In genomic region chr12:21285508-21286242, GRCm38 (mm10) we compare ENCODE assay signal across 8 mouse cellular contexts. TPM values are rescaled to one million over a fixed set of nuclear protein-coding genes. Genes with fewer than 3 reads are reported as not detected.
DNase-seq lines count a peak whose midpoint lies in the region; ATAC-seq lines count a peak whose summit lies in the region.

No protein-coding gene starts in this region.

- H3K4me3 ChIP-seq in lung, embryonic 16.5 days (ENCODE audit: low read length): peak overlapping the region; percentile 94
- H3K4me3 ChIP-seq in embryonic facial prominence, embryonic 10.5 days: peak overlapping the region; percentile 87
- peak overlapping the region; percentile 53 for H3K4me3 ChIP-seq in hindbrain, embryonic 14.5 days (replicated peaks; ENCODE audit: low read length)
- H3K4me3 ChIP-seq in midbrain, embryonic 11.5 days (ENCODE audit: low read depth, low read length): peak overlapping the region; percentile 76

- no peaks in the 10 kb centered on the region for H3K27me3 ChIP-seq in lung, embryonic 16.5 days (ENCODE audit: control insufficient read depth, insufficient read depth, low read depth, low read length)
- no peaks in the 10 kb centered on the region for H3K27me3 ChIP-seq in embryonic facial prominence, embryonic 10.5 days (replicated peaks; ENCODE audit: low read depth, poor library complexity, severe bottlenecking)
- no peaks in the 10 kb centered on the region for H3K27me3 ChIP-seq in hindbrain, embryonic 14.5 days (ENCODE audit: control insufficient read depth, insufficient read depth, low read length)
- H3K27me3 ChIP-seq in midbrain, embryonic 11.5 days (ENCODE audit: control insufficient read depth, insufficient read depth, low read length): no peaks in the 10 kb centered on the region

- peak overlapping the region; percentile 92 for H3K9ac ChIP-seq in lung, embryonic 16.5 days (ENCODE audit: low read length)
- peak overlapping the region; percentile 79 for H3K9ac ChIP-seq in hindbrain, embryonic 14.5 days
- H3K9ac ChIP-seq in midbrain, embryonic 11.5 days (ENCODE audit: low read length): peak overlapping the region; percentile 82

- no peaks in the 10 kb centered on the region for H3K9me3 ChIP-seq in lung, embryonic 16.5 days (ENCODE audit: control insufficient read depth, low read length)
- no peaks in the 10 kb centered on the region for H3K9me3 ChIP-seq in embryonic facial prominence, embryonic 10.5 days
- no peaks in the 10 kb centered on the region for H3K9me3 ChIP-seq in hindbrain, embryonic 14.5 days (ENCODE audit: control insufficient read depth, low read length)
- no peaks in the 10 kb centered on the region for H3K9me3 ChIP-seq in midbrain, embryonic 11.5 days (ENCODE audit: control insufficient read depth, low read length)

- WGBS in lung, embryonic 16.5 days: under 1% methylated on average over 47 of the region's 47 CpGs
- whole genome bisulfite sequencing in embryonic facial prominence, embryonic 10.5 days: under 1% methylated on average over 47 of the region's 47 CpGs
- WGBS in hindbrain, embryonic 14.5 days: under 1% methylated on average over 46 of the region's 47 CpGs
- WGBS in midbrain, embryonic 11.5 days: under 1% methylated on average over 45 of the region's 47 CpGs

- peak overlapping the region; percentile 67 for H3K27ac ChIP-seq in lung, embryonic 16.5 days (ENCODE audit: low read length)
- peak overlapping the region; percentile 92 for H3K27ac ChIP-seq in embryonic facial prominence, embryonic 10.5 days (replicated peaks)
- H3K27ac ChIP-seq in hindbrain, embryonic 14.5 days: peak overlapping the region; percentile 93
- H3K27ac ChIP-seq in midbrain, embryonic 11.5 days (ENCODE audit: low read depth, low read length): peak overlapping the region; percentile 27; the same call in 1 of the 2 replicates

- peak; percentile 74 for ATAC-seq in lung, embryonic 16.5 days (ENCODE audit: low read depth)
- peak; percentile 3 for ATAC-seq in hindbrain, embryonic 14.5 days (ENCODE audit: low FRiP score)
- ATAC-seq in midbrain, embryonic 11.5 days (ENCODE audit: low FRiP score): peak; percentile 85

- no peak for DNase-seq in lung, adult 18-20 months
- no peak for DNase-seq in embryonic facial prominence, embryonic 10.5 days (ENCODE audit: low spot score)
- no peak for DNase-seq in hindbrain, embryonic 14.5 days (ENCODE audit: low spot score)
- DNase-seq in midbrain, embryonic 11.5 days (ENCODE audit: low spot score, missing footprints): peak; percentile 95
- DNase-seq in thymus, adult 18-20 months: no peak
- no peak for DNase-seq in kidney, postnatal 36 days
- no peak for DNase-seq in adrenal gland, adult 2 months

- H3K36me3 ChIP-seq in lung, embryonic 16.5 days (ENCODE audit: control insufficient read depth, insufficient read depth, low read length): no peaks in the 10 kb centered on the region
- peaks cover 23% of the 10 kb centered on the region for H3K36me3 ChIP-seq in embryonic facial prominence, embryonic 10.5 days (replicated peaks)
- H3K36me3 ChIP-seq in hindbrain, embryonic 14.5 days (replicated peaks; ENCODE audit: control insufficient read depth, insufficient read depth): peaks cover 8% of the 10 kb centered on the region
- H3K36me3 ChIP-seq in midbrain, embryonic 11.5 days (ENCODE audit: control insufficient read depth, insufficient read depth, low read length): no peaks in the 10 kb centered on the region

- H3K4me2 ChIP-seq in lung, embryonic 16.5 days (ENCODE audit: low read depth, low read length): peak overlapping the region; percentile 85
- H3K4me2 ChIP-seq in hindbrain, embryonic 14.5 days (replicated peaks): peak overlapping the region; percentile 65
- peak overlapping the region; percentile 78 for H3K4me2 ChIP-seq in midbrain, embryonic 11.5 days

- peaks cover 23% of the 10 kb centered on the region for H3K4me1 ChIP-seq in lung, embryonic 16.5 days (replicated peaks; ENCODE audit: control insufficient read depth, insufficient read depth, low read length)
- H3K4me1 ChIP-seq in embryonic facial prominence, embryonic 10.5 days: peaks cover 19% of the 10 kb centered on the region
- peaks cover 26% of the 10 kb centered on the region for H3K4me1 ChIP-seq in hindbrain, embryonic 14.5 days (replicated peaks; ENCODE audit: control insufficient read depth, insufficient read depth, low read length)
- peaks cover 7% of the 10 kb centered on the region for H3K4me1 ChIP-seq in midbrain, embryonic 11.5 days (ENCODE audit: control insufficient read depth, insufficient read depth, low read length)

RNA-seq across cellular contexts. Expression of gene Itgb1bp1, which starts 0.4 kb away (rescaled TPM):
- 50.2 and 57.8 TPM in 2 replicates for polyA plus RNA-seq in lung, embryonic 16.5 days (2015; fragmentation: Nextera tagmentation; extraction: Ambion mirVana)
- 37.8 and 45.6 TPM in 2 replicates for polyA plus RNA-seq in embryonic facial prominence, embryonic 10.5 days (2016; fragmentation: Nextera tagmentation; extraction: Ambion mirVana)
- polyA plus RNA-seq in hindbrain, embryonic 14.5 days (2014; fragmentation: Nextera tagmentation; extraction: Ambion mirVana): 37.3 and 37.4 TPM in 2 replicates
- polyA plus RNA-seq in midbrain, embryonic 11.5 days (2014; fragmentation: Nextera tagmentation; extraction: Ambion mirVana): 42.6 and 42.9 TPM in 2 replicates
- total RNA-seq in adrenal gland, adult 2 months (2021): 10 to 100 TPM; 82.2 to 97.0 TPM
- 12.6 and 18.8 TPM in 2 replicates for polyA plus RNA-seq in adrenal gland, adult 2 months (2012; rRNA removed)

RNA-seq across cellular contexts. Expression of gene Cpsf3, which starts 0.5 kb away (rescaled TPM):
- 112 and 115 TPM in 2 replicates for polyA plus RNA-seq in lung, embryonic 16.5 days (2015; fragmentation: Nextera tagmentation; extraction: Ambion mirVana)
- 130 and 142 TPM in 2 replicates for polyA plus RNA-seq in embryonic facial prominence, embryonic 10.5 days (2016; fragmentation: Nextera tagmentation; extraction: Ambion mirVana)
- 88.1 and 88.5 TPM in 2 replicates for polyA plus RNA-seq in hindbrain, embryonic 14.5 days (2014; fragmentation: Nextera tagmentation; extraction: Ambion mirVana)
- 138 and 145 TPM in 2 replicates for polyA plus RNA-seq in midbrain, embryonic 11.5 days (2014; fragmentation: Nextera tagmentation; extraction: Ambion mirVana)
- total RNA-seq in adrenal gland, adult 2 months (2021): 10 to 100 TPM; 63.9 to 67.1 TPM
- 12.9 and 21.2 TPM in 2 replicates for polyA plus RNA-seq in adrenal gland, adult 2 months (2012; rRNA removed)

RNA-seq across cellular contexts. Expression of gene Iah1, which starts 30.5 kb away (rescaled TPM):
- 70.1 and 77.2 TPM in 2 replicates for polyA plus RNA-seq in lung, embryonic 16.5 days (2015; fragmentation: Nextera tagmentation; extraction: Ambion mirVana)
- 43.0 and 46.1 TPM in 2 replicates for polyA plus RNA-seq in embryonic facial prominence, embryonic 10.5 days (2016; fragmentation: Nextera tagmentation; extraction: Ambion mirVana)
- 28.4 and 36.5 TPM in 2 replicates for polyA plus RNA-seq in hindbrain, embryonic 14.5 days (2014; fragmentation: Nextera tagmentation; extraction: Ambion mirVana)
- polyA plus RNA-seq in midbrain, embryonic 11.5 days (2014; fragmentation: Nextera tagmentation; extraction: Ambion mirVana): 49.5 and 50.8 TPM in 2 replicates
- 10 to 100 TPM; 61.2 to 65.0 TPM for total RNA-seq in adrenal gland, adult 2 months (2021)
- 68.7 and 108 TPM in 2 replicates for polyA plus RNA-seq in adrenal gland, adult 2 months (2012; rRNA removed)

Comparison
In these comparisons a context has a peak if more than half of its experiments do, and no peak if none do; other contexts are left out.
1. ATAC-seq: peak in every context shown above with its lines; median percentile 85 in midbrain, embryonic 11.5 days; 74 in lung, embryonic 16.5 days; 3 in hindbrain, embryonic 14.5 days.
2. H3K27ac ChIP-seq: peak in every context shown above with its lines; median percentile 93 in hindbrain, embryonic 14.5 days; 92 in embryonic facial prominence, embryonic 10.5 days; 67 in lung, embryonic 16.5 days; 27 in midbrain, embryonic 11.5 days.